Mouse (Mus musculus): ENCODE data around the gene Gemin4.

DNA sequence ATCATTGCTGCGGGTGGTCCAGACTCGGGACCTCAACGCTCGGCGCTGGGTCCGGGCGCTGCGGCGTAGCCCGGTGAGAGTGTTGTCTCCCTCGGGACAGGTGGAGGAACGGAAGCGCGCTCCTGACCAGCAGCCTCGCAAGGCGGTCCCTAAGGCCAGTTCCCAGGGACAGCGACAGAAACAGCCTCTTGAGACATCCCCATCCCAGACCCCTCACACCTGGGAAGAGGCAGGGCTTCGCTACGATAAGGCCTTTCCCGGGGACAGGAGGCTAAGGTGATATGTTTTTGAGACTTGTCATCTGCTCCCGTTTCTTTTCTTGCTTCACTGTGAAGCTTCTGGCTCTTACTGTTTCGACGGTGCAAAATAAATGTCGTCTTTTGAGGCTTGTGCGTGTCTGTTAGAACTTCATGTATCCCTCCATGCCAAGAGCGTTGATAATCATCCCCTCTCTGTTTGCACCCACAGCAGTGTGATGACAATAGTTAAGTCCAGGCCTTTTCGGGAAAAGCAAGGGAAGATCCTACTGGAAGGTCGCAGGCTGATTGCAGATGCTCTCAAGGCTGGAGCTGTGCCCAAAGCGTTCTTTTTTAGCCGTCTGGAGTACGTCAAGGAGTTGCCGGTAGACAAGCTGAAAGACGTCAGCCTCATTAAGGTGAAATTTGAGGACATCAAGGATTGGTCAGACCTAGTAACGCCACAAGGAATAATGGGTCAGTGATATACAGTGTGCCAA is 26.5 kb upstream of the Gemin4 start:
- TF ChIP-seq CTCF (IDR thresholded peaks at IDR 0.05; ENCODE audit: control insufficient read depth, insufficient read depth, insufficient replicate concordance, low read depth, low read length) (no peak), POLR2A (IDR thresholded peaks at IDR 0.05; ENCODE audit: control insufficient read depth, low read depth, low read length) (no peak)

Measured in testis, adult 2 months (tissue).